Mouse (Mus musculus): ENCODE measurements around the gene Wipf1.

DNA sequence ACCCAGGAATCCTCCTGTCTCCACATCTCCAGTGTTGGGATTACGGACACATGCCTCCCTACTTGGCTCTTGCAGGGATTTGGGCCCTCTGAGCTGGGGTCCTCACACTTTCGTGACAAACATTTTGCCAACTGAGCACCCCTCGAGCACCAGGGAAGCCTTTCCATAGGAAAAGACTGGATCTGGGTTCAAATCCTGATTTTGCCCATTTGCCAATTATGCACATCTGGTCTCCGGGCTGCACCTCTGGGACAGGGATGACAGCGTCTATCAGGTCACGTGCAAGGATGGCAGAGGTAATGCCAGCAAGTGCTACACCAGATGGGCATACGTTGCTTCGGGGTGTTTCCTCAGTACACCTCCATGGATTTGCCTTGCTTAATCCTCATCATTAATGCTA is 119.5 kb downstream of the Wipf1 start:
- TF ChIP-seq POLR2AphosphoS2 (IDR thresholded peaks at IDR 0.05; ENCODE audit: insufficient read length, low read depth) (no peak), MAX (IDR thresholded peaks at IDR 0.05; ENCODE audit: low read depth) (no peak), POLR2A (IDR thresholded peaks at IDR 0.05; ENCODE audit: insufficient read length, low read depth) (no peak), TCF3 (IDR thresholded peaks at IDR 0.05; ENCODE audit: insufficient read length, low read depth) (no peak), MYOD1 (IDR thresholded peaks at IDR 0.05; ENCODE audit: control insufficient read depth in 1 of 3, insufficient read length in 2 of 3, low read depth in 2 of 3) (no peak)
